Mouse (Mus musculus) left cerebral cortex, postnatal 14 days (tissue): ENCODE data around the gene Tmbim1. TPM values are rescaled to one million over a fixed set of nuclear protein-coding genes. Genes with fewer than 3 reads are reported as not detected.
"Not testable (repeated sequence)": the region's sequence is repeated elsewhere in the genome, so short reads cannot be mapped to it uniquely, and the experiment has no call there.

Experiments
- DNase-seq, 2 experiments: peaks; one replicate each; pipeline ENCODE4 v3.0.0; 2021 to 2022; ENCODE audit warnings: low spot score in 2 of 2, mixed read lengths in 1 of 2
- intact Hi-C: fragments of 180-260 bp; cut with DNase I; formaldehyde crosslinking; loops from one replicate; pipeline ENCODE4 v1.15.1; 2025
- long read RNA-seq, 2 experiments: library from polyadenylated mRNA; stranded (forward); transcript quantifications; one replicate each; pipeline ENCODE4 v2.0.0; 2021
- total RNA-seq, 2 experiments: library from RNA; stranded (reverse); gene quantifications; 2 replicates each; pipeline ENCODE4 v1.2.3; 2021

Tmbim1 gene
- 10 to 100 TPM; 16.3 to 17.8 TPM for total RNA-seq
- long read RNA-seq, experiment 1, full-length matches to known transcripts, result 7 of 13 reads
- long read RNA-seq, experiment 1, partial matches to known transcripts, result 2 of 13 reads
- long read RNA-seq, experiment 1, other reads (novel, unspliced or antisense), result 4 of 13 reads
- long read RNA-seq, experiment 2, full-length matches to known transcripts, result 6 of 6 reads
- long read RNA-seq, experiment 2, partial matches to known transcripts, result 0 of 6 reads
- long read RNA-seq, experiment 2, other reads (novel, unspliced or antisense), result 0 of 6 reads

DNA sequence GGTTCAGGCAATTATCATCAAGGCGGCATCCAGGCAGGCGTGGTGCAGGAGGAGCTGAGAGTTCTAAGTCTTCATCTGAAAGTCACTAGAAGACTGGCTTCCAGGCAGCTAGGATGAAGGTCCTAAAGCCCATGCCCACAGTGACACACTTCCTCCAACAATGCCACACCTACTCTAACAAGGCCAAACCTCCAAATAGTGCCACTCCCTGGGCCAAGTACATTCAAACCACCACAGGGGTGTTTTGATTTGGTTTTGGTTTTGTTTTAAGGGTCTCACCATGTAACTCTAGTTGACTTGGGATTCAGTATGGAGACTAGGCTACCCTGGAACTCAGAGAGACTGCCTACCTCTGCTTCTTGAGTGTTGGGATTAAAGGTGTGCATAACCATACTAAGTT lies at the start of gene Tmbim1:
Gene Tmbim1 (minus strand): TSS at position 101 of the 400 bp plus-strand sequence.
- intact Hi-C loops, result no loop called here
- DNase-seq, result no peak

DNA sequence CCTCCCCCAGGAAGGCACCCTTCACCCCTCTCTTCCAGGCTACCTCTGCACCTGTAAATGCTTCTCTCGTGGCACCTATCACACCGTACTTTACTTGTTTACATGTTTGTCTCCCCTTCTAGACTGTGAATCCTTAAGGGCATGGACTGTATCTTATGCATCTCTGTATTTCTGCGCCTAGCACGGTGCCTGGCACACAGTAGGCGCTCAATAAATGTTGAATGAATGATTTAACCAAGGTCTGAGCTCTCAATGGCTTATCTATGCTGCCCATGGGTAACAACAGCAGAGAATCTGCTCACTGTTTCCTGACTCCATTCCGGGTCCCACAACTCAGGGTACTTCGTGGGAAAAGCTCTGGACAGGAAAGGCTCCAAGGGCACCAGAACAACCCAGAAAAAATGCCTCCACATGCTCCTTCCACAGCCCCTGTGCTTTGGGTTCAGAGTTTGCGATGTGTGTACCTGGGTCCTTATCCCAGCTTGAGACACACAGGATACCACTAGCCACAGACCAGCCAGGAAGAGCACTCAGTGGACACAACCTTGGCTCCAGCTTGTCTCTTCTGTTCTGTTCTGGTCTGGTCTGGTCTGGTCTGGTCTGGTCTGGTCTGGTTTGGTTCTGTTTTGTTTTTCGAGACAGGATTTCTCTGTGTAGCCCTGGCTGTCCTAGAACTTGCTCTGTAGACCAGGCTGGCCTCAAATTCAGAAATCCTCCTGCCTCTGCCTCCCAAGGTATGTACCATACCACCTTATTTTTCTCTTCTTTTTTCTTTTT lies 48.2 kb upstream of the Tmbim1 start:
- no peak for DNase-seq
- intact Hi-C loops, result no loop called here

DNA sequence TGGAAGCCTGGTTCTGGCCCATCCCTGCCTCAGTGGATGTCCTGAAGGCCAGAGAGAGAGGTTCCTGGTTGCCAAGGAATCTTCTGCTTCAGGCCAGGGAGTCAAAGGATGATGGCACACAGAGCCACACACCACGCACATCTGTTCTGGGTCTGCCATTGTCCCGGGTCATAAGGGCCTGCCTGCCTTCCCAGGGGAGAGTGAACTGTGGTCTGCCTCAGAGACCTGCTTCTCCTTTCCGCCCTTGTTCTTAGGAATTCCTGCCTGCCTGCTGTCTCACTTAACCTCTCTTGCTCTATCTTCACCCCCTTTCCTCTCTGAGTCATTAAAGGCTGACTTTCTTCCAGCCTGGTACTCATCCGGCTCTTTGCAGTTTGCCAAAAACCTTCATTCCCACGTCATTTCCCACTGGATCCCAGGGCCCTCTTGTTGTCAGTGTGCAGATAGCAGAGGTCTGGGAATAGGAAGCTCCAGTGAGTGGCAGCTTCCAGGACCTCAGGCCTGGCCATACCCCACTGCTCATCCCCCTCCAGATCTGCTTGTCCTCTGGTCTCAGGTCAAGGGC lies 47.2 kb upstream of the Tmbim1 start:
- DNase-seq, result no peak
- intact Hi-C loops, result no loop called here

- intact Hi-C loops, result no loop called here
- DNase-seq, result no peak
These were observed 45.9 kb upstream of the Tmbim1 start for GRCm38 (mm10) chr1:74351185-74351769.

DNA sequence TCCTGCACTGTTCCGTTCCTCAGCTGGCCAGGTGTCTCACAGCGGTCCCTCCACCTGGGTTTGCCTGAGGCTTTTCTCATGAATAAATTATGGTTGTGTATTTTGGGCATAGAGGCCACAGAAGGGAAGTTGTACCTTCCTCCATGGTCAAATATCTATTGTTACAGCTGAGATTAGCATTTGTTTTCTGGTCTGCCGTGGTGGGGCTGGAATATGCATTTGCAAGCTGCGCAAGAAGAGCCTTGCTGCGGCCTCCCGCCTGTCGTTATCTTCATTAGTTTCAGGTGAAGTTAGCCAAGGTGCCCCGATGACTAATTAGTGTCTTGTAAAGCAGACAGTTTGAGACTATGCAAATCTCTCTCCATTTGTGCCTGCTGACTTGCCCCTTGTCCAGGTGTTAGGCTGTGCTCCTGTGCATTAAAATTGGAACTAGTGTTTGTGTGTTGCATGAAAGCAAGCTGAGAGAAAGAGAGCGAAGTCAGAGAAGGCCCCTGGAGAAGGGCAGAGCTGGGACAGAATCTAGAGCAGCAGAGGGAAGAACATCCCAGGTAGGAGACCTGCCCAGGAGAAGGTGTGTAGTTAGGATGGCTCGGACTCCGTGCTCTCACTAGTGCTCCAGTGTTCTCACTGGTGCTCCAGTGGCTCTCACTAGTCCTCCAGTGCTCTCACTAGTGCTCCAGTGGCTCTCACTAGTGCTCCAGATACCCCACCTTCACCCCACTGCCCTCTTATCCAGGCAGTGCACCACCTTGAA lies 38.9 kb upstream of the Tmbim1 start:
- intact Hi-C loops, result no loop called here

DNA sequence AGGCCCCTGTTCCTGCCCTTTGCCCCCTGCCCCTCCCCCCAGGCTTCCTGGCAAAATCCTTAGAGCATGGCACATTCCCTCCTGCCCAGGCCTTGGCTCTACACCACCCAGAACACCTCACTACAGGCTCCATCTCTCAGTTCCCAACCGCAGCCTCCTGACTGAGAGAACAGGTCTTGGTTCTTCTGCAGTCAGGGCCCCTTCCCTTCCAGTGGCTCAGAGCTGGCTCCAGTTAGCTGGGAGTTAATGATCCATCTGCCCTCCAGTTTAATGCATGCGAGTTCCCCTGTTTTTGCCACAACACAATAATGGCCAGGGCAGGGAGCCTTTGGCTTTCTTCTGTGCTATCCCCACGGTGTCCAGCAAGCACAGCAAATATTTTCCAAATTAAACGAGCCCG lies 37.7 kb upstream of the Tmbim1 start:
- intact Hi-C loops, result no loop called here

More for the DNA sequence above, 38.9 kb upstream of the Tmbim1 start:
- no peak for DNase-seq

GRCm38 (mm10) chr1:74342308-74342707 lies 36.9 kb upstream of the Tmbim1 start:
- DNase-seq, result no peak
- intact Hi-C loops, result no loop called here

More for the DNA sequence above, 37.7 kb upstream of the Tmbim1 start:
- DNase-seq, result no peak

- intact Hi-C loops, result no loop called here
- no peak for DNase-seq
These were observed 36.5 kb upstream of the Tmbim1 start for GRCm38 (mm10) chr1:74341898-74342297.

DNA sequence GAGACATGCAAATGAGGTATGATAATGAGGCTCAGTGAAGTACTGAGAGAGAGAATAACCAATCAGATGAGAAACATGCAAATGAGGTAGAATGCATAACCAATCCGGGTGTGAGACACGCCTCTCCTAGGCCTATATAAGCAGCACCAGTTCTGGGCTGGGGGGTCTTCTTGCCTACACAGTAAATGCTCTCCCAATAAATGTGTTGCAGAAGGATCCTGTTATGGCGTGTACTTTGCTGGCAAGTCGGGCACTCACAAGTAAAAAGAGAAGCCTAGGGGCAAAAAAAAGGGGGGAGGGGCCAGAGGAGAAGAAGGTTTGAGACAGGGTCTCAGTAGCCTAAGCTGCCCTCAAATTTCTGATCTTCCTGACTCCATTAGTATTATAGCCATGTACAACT lies 35.6 kb upstream of the Tmbim1 start:
- intact Hi-C loops, result not testable (repeated sequence)

DNA sequence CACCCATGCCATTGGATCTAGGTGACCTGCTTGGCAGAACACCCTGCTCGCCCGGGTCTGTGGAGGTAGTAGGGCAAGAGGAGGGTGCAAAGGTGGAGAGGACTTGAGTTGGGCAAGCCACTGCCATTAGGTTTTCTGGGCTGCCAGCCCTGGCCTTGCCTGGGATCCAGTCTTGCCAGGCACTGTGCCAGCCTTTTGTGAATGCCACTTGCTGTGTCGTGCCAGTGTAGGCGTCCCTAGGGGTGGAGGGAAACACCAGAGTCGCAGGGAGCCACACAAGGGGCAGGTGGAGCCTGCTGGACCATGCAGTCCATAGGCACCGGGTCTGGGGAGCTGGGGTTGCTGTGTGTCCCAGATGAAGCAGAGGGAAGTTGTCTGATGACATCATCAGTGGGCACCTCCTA lies 34.9 kb upstream of the Tmbim1 start:
- peak; percentile 48 to 66 for DNase-seq
- intact Hi-C loops, result no loop called here

More for the DNA sequence above, 35.6 kb upstream of the Tmbim1 start:
- not testable (repeated sequence) for DNase-seq

- intact Hi-C loops, result no loop called here
- DNase-seq, result no peak
These were observed 34.5 kb upstream of the Tmbim1 start for GRCm38 (mm10) chr1:74339917-74340316.

DNA sequence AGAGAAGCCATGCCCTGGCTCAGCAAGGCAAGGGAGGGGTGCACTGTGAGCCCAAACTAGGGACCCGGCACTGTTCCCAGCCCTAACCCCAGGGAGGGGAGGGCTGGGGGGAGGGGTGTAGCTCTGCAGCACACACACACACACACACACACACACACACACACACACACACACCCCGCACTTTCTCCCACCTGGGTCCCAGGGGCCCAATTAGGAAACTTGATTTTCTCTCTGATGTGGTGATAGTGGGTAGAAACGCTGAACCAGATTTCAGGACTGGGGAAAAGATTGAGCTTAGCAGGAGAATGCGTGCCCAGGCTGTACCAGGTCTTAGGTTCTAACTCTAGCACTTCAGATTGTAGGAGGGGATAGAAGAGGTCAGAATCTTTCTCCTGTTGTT lies 33.2 kb upstream of the Tmbim1 start:
- DNase-seq, result no peak
- intact Hi-C loops, result no loop called here

DNA sequence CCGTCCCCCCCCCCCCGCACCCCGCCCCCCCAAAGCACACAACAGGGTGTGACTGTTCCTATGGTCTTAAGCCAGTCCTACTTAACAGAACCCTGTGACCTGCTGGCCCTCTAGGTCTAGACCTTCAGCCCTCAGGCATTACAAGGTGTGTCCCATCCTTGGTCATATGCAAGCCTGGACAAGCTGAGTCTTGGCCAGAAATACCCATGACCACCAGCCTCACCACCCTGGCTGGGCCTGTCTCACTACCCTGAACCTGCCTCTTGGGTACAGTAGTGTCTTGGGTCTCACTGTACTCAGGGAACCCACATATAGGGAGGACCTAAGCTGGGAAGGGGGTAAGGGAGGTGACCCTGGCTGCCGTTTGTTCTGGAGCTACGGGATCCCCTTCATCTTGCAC lies 32.6 kb upstream of the Tmbim1 start:
- intact Hi-C loops, result no loop called here
- no peak for DNase-seq

GRCm38 (mm10) chr1:74337241-74337771 lies 31.9 kb upstream of the Tmbim1 start:
- no peak for DNase-seq
- intact Hi-C loops, result no loop called here

DNA sequence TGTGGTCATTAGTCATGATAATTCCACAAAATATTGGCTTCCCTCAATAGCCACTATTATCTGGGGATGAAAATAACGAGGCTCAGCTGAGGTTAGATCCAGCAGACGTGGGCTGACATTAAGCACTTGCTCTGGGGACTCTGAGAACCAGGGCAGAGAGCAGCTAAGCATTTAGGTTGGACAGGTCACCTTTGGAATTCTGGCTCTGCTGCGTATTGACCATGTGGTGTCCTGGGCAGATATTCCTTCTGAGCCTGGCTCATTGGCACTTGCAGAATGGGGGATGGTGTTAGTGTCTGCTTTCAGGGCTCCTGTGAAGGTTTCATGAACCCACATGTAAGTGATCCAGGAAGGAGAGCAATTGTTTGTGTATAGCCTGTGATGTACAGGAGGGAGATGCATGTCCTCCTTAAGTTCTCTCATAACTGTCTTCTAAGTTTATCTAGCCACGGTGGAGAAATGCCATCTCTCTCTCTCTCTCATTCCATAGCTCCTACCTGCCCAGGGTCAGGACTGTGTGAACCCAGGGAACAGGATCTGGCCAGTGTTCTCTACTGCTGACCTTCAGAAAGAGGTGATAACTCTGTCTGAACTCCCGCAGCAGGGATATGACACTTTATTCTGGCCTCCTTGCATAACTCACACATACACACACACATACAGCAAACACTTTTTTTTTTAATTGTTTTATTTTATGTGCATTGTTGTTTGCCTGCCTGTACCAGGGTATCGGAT lies 30.2 kb upstream of the Tmbim1 start:
- intact Hi-C loops, result no loop called here
- no peak for DNase-seq

- intact Hi-C loops, result no loop called here
These were observed 29.6 kb upstream of the Tmbim1 start for GRCm38 (mm10) chr1:74335033-74335432.

GRCm38 (mm10) chr1:74334607-74335006 lies 29.2 kb upstream of the Tmbim1 start:
- DNase-seq, result no peak
- intact Hi-C loops, result no loop called here

More at GRCm38 (mm10) chr1:74335033-74335432, 29.6 kb upstream of the Tmbim1 start:
- DNase-seq, result no peak

- no peak for DNase-seq
- intact Hi-C loops, result no loop called here
These were observed 27.5 kb upstream of the Tmbim1 start for GRCm38 (mm10) chr1:74332930-74333329.
